Mouse (Mus musculus) brain, embryonic 14.5 days (tissue): ENCODE data around the gene Acvr2a.

ENCODE experiments used
- CTCF ChIP-seq: fragments of 200-500 bp; IDR thresholded peaks from 2 replicates; pipeline ENCODE4 v1.5.1; 2012; ENCODE audit warnings: inconsistent platforms, mild to moderate bottlenecking, moderate library complexity, borderline replicate concordance; ENCODE audit not compliant: insufficient read depth, insufficient read length; ENCODE audit errors: extremely low read depth
- POLR2A ChIP-seq: fragments of 200-500 bp; IDR thresholded peaks from 2 replicates; pipeline ENCODE4 v1.6.1; 2012; ENCODE audit warnings: mild to moderate bottlenecking, inconsistent platforms, borderline replicate concordance; ENCODE audit not compliant: poor library complexity, insufficient read depth, insufficient read length, severe bottlenecking; ENCODE audit errors: extremely low read depth

DNA sequence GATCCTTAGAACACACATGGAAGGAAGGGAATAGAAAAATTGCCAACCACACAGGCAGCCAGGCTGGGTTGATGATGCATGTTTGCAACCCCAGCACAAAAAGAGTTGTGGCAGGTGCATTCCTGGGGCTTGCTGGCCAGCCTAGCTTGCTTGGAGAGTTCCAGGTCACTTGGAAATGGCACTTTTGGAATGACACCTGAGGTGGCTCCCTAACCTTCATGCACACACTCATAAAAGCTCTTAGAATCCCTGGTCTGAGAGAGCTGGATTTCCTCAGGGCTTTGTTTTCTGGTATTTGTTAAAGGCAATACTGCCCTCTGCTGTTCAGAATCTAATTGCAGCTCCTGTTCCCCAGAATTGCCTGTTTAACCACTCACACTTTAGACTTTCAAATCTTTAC is 72.0 kb downstream of the Acvr2a start:
- TF ChIP-seq POLR2A: no peak
- peak; percentile 51; the same call in 1 of the 2 replicates for TF ChIP-seq CTCF
